Mouse (Mus musculus): ENCODE data around the gene Dlx3. TPM values are rescaled to one million over a fixed set of nuclear protein-coding genes. Genes with fewer than 3 reads are reported as not detected.

The Dlx3 gene
- polyA plus RNA-seq, 1 experiment from 2014 or later = 0.77 TPM

GRCm38 (mm10) chr11:95128359-95128758, 8.4 kb downstream of the Dlx3 start:
- Histone ChIP-seq H3K4me2 (ENCODE audit: low read depth, low read length) (no peak overlapping the region), H3K9me3 (ENCODE audit: control insufficient read depth, low read length) (no peaks in the 10 kb centered on the region), H3K4me1 (replicated peaks; ENCODE audit: control insufficient read depth, insufficient read depth, low read length) (peaks cover 10% of the 10 kb centered on the region), H3K4me3 (ENCODE audit: low read length) (no peak overlapping the region), H3K27me3 (ENCODE audit: control insufficient read depth, insufficient read depth, low read depth, low read length) (peaks cover 13% of the 10 kb centered on the region), H3K9ac (ENCODE audit: low read length) (no peak overlapping the region), H3K36me3 (ENCODE audit: control insufficient read depth, insufficient read depth, low read length) (no peaks in the 10 kb centered on the region), H3K27ac (ENCODE audit: low read length) (no peak overlapping the region)
- 66% methylated on average over 11 of the region's 11 CpGs for WGBS
- no peak for ATAC-seq (ENCODE audit: low read depth)

- H3K9me3 ChIP-seq (ENCODE audit: control insufficient read depth, low read length) = no peaks in the 10 kb centered on the region
- 52% methylated on average over 17 of the region's 17 CpGs for WGBS
- H3K36me3 ChIP-seq (ENCODE audit: control insufficient read depth, insufficient read depth, low read length) = no peaks in the 10 kb centered on the region
- H3K27ac ChIP-seq (ENCODE audit: low read length) = peak overlapping the region; percentile 12; the same call in 1 of the 2 replicates
- no peaks in the 10 kb centered on the region; the same call in 1 of the 2 replicates for H3K27me3 ChIP-seq (ENCODE audit: control insufficient read depth, insufficient read depth, low read depth, low read length)
- peak; percentile 72 for ATAC-seq (ENCODE audit: low read depth)
- H3K4me1 ChIP-seq (replicated peaks; ENCODE audit: control insufficient read depth, insufficient read depth, low read length) = peaks cover 10% of the 10 kb centered on the region
- no peak overlapping the region for H3K4me2 ChIP-seq (ENCODE audit: low read depth, low read length)
- no peak overlapping the region for H3K4me3 ChIP-seq (ENCODE audit: low read length)
- no peak overlapping the region for H3K9ac ChIP-seq (ENCODE audit: low read length)
Observed at GRCm38 (mm10) chr11:95130668-95131252, 10.8 kb downstream of the Dlx3 start.

DNA sequence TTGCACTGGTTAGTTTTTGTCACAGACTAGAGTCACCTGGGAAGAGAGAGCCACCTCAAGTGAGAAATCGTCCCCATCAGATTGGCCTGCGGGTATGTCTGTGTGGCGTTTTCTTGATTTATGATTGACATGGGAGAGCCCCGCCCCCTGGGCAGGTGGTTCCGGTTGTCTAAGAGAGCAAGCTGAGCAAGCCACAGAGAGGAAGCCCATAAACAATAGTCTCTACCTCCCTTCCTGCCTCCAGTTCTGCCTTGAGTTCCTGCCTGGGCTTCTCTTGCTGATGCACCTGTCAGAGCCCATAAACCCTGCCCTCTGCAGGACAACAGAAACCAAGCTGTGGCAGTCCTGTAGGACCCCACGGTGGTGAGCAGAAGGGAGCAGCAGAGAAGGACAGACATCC, 13.4 kb downstream of the Dlx3 start:
- 65% methylated on average over 6 of the region's 6 CpGs for WGBS
- no peaks in the 10 kb centered on the region for H3K36me3 ChIP-seq (ENCODE audit: control insufficient read depth, insufficient read depth, low read length)
- H3K4me2 ChIP-seq (ENCODE audit: low read depth, low read length) = no peak overlapping the region
- H3K27ac ChIP-seq (ENCODE audit: low read length) = no peak overlapping the region
- peaks cover 16% of the 10 kb centered on the region for H3K27me3 ChIP-seq (ENCODE audit: control insufficient read depth, insufficient read depth, low read depth, low read length)
- no peak overlapping the region for H3K4me3 ChIP-seq (ENCODE audit: low read length)
- H3K9me3 ChIP-seq (ENCODE audit: control insufficient read depth, low read length) = no peaks in the 10 kb centered on the region
- no peak for ATAC-seq (ENCODE audit: low read depth)
- H3K9ac ChIP-seq (ENCODE audit: low read length) = no peak overlapping the region
- H3K4me1 ChIP-seq (replicated peaks; ENCODE audit: control insufficient read depth, insufficient read depth, low read length) = no peaks in the 10 kb centered on the region; the same call in 1 of the 2 replicates

- ATAC-seq (ENCODE audit: low read depth) = no peak
- WGBS = 20% methylated on average over 6 of the region's 6 CpGs
Observed at GRCm38 (mm10) chr11:95137281-95137680, 17.4 kb downstream of the Dlx3 start.

GRCm38 (mm10) chr11:95139871-95140270, 20.0 kb downstream of the Dlx3 start:
- ATAC-seq (ENCODE audit: low read depth) = no peak
- Histone ChIP-seq H3K27me3 (ENCODE audit: control insufficient read depth, insufficient read depth, low read depth, low read length) (peaks cover 80% of the 10 kb centered on the region), H3K36me3 (ENCODE audit: control insufficient read depth, insufficient read depth, low read length) (no peaks in the 10 kb centered on the region), H3K27ac (ENCODE audit: low read length) (no peak overlapping the region), H3K9me3 (ENCODE audit: control insufficient read depth, low read length) (no peaks in the 10 kb centered on the region), H3K4me1 (replicated peaks; ENCODE audit: control insufficient read depth, insufficient read depth, low read length) (peaks cover 8% of the 10 kb centered on the region; the same call in 1 of the 2 replicates), H3K9ac (ENCODE audit: low read length) (no peak overlapping the region), H3K4me3 (ENCODE audit: low read length) (no peak overlapping the region), H3K4me2 (ENCODE audit: low read depth, low read length) (no peak overlapping the region)
- 59% methylated on average over 5 of the region's 5 CpGs for WGBS

More at GRCm38 (mm10) chr11:95137281-95137680, 17.4 kb downstream of the Dlx3 start:
- peaks cover 54% of the 10 kb centered on the region for H3K27me3 ChIP-seq (ENCODE audit: control insufficient read depth, insufficient read depth, low read depth, low read length)
- no peaks in the 10 kb centered on the region for H3K4me1 ChIP-seq (replicated peaks; ENCODE audit: control insufficient read depth, insufficient read depth, low read length)
- no peak overlapping the region for H3K4me2 ChIP-seq (ENCODE audit: low read depth, low read length)
- H3K4me3 ChIP-seq (ENCODE audit: low read length) = no peak overlapping the region
- H3K9ac ChIP-seq (ENCODE audit: low read length) = no peak overlapping the region
- H3K27ac ChIP-seq (ENCODE audit: low read length) = no peak overlapping the region
- no peaks in the 10 kb centered on the region for H3K9me3 ChIP-seq (ENCODE audit: control insufficient read depth, low read length)
- no peaks in the 10 kb centered on the region for H3K36me3 ChIP-seq (ENCODE audit: control insufficient read depth, insufficient read depth, low read length)

- no peak overlapping the region for H3K4me2 ChIP-seq (ENCODE audit: low read depth, low read length)
- 12% methylated on average over 10 of the region's 10 CpGs for WGBS
- no peak overlapping the region for H3K27ac ChIP-seq (ENCODE audit: low read length)
- no peaks in the 10 kb centered on the region for H3K9me3 ChIP-seq (ENCODE audit: control insufficient read depth, low read length)
- H3K9ac ChIP-seq (ENCODE audit: low read length) = no peak overlapping the region
- peaks cover 22% of the 10 kb centered on the region for H3K4me1 ChIP-seq (replicated peaks; ENCODE audit: control insufficient read depth, insufficient read depth, low read length)
- ATAC-seq (ENCODE audit: low read depth) = no peak
- H3K36me3 ChIP-seq (ENCODE audit: control insufficient read depth, insufficient read depth, low read length) = no peaks in the 10 kb centered on the region
- no peak overlapping the region for H3K4me3 ChIP-seq (ENCODE audit: low read length)
- peaks cover 97% of the 10 kb centered on the region for H3K27me3 ChIP-seq (ENCODE audit: control insufficient read depth, insufficient read depth, low read depth, low read length)
Observed at GRCm38 (mm10) chr11:95142258-95142657, 22.3 kb downstream of the Dlx3 start.

GRCm38 (mm10) chr11:95142980-95143575, 23.2 kb downstream of the Dlx3 start:
- no peaks in the 10 kb centered on the region for H3K9me3 ChIP-seq (ENCODE audit: control insufficient read depth, low read length)
- H3K27ac ChIP-seq (ENCODE audit: low read length) = no peak overlapping the region
- ATAC-seq (ENCODE audit: low read depth) = 0 out of 2 replicates have a peak, but pooled peaks have one; percentile 54
- H3K9ac ChIP-seq (ENCODE audit: low read length) = no peak overlapping the region
- no peaks in the 10 kb centered on the region for H3K36me3 ChIP-seq (ENCODE audit: control insufficient read depth, insufficient read depth, low read length)
- H3K4me3 ChIP-seq (ENCODE audit: low read length) = peak overlapping the region; percentile 17
- 4% methylated on average over 39 of the region's 39 CpGs for WGBS
- H3K27me3 ChIP-seq (ENCODE audit: control insufficient read depth, insufficient read depth, low read depth, low read length) = peaks cover 98% of the 10 kb centered on the region
- 0 out of 2 replicates have a peak overlapping the region, but pooled peaks have one; percentile 11 for H3K4me2 ChIP-seq (ENCODE audit: low read depth, low read length)
- H3K4me1 ChIP-seq (replicated peaks; ENCODE audit: control insufficient read depth, insufficient read depth, low read length) = peaks cover 22% of the 10 kb centered on the region

DNA sequence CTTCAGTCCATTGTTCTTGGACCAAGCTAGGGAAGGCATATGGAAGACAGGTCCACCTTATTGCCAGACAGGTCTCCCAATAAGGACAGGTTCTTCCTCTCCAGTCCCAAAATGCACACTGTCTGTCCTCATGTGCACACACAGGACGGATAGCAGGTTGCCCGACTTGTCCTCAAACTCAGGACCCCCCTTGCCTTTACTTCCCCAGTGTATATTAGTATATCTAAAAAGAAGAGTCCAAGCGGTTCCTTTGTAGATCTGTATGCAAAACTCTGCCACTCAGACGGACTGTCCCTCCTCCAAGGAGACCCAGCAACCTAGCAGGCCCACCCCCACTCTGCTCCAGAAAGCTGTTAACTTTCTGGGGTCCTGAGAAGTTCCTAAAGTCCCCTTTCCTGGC, 23.7 kb downstream of the Dlx3 start:
- H3K27ac ChIP-seq (ENCODE audit: low read length) = no peak overlapping the region
- no peak overlapping the region for H3K4me3 ChIP-seq (ENCODE audit: low read length)
- peaks cover 98% of the 10 kb centered on the region for H3K27me3 ChIP-seq (ENCODE audit: control insufficient read depth, insufficient read depth, low read depth, low read length)
- no peaks in the 10 kb centered on the region for H3K9me3 ChIP-seq (ENCODE audit: control insufficient read depth, low read length)
- no peaks in the 10 kb centered on the region for H3K36me3 ChIP-seq (ENCODE audit: control insufficient read depth, insufficient read depth, low read length)
- no peak overlapping the region for H3K9ac ChIP-seq (ENCODE audit: low read length)
- no peak for ATAC-seq (ENCODE audit: low read depth)
- H3K4me2 ChIP-seq (ENCODE audit: low read depth, low read length) = no peak overlapping the region
- H3K4me1 ChIP-seq (replicated peaks; ENCODE audit: control insufficient read depth, insufficient read depth, low read length) = peaks cover 22% of the 10 kb centered on the region
- 9% methylated on average over 4 of the region's 4 CpGs for WGBS

- Histone ChIP-seq H3K36me3 (ENCODE audit: control insufficient read depth, insufficient read depth, low read length) (no peaks in the 10 kb centered on the region), H3K27ac (ENCODE audit: low read length) (no peak overlapping the region), H3K9ac (ENCODE audit: low read length) (no peak overlapping the region), H3K9me3 (ENCODE audit: control insufficient read depth, low read length) (no peaks in the 10 kb centered on the region), H3K4me1 (replicated peaks; ENCODE audit: control insufficient read depth, insufficient read depth, low read length) (peaks cover 22% of the 10 kb centered on the region), H3K4me2 (ENCODE audit: low read depth, low read length) (peak overlapping the region; percentile 85), H3K4me3 (ENCODE audit: low read length) (peak overlapping the region; percentile 47), H3K27me3 (ENCODE audit: control insufficient read depth, insufficient read depth, low read depth, low read length) (peaks cover 98% of the 10 kb centered on the region)
- ATAC-seq (ENCODE audit: low read depth) = no peak
- WGBS = 20% methylated on average over 9 of the region's 9 CpGs
Observed at GRCm38 (mm10) chr11:95144091-95144945, 24.4 kb downstream of the Dlx3 start.

Data from lung, embryonic 16.5 days (tissue).